ENCODE assay signal across 16 mouse cellular contexts in genomic region chr11:23758218-23758617, GRCm38 (mm10).
"Had no signal": no experiment of that assay in that cellular context is flagged by ENCODE, and none has a peak within 500 bp of the region (broad histone marks: within the 10 kb centered on the region; RNA-seq: fewer than 3 reads in every experiment).

No protein-coding gene starts in this region.

- H3K4me2 ChIP-seq: neural tube, embryonic 13.5 days; neural tube, embryonic 15.5 days; stomach, embryonic 15.5 days had no signal

- H3K4me3 ChIP-seq: neural tube, embryonic 13.5 days; neural tube, embryonic 15.5 days; stomach, embryonic 15.5 days had no signal

- H3K27me3 ChIP-seq: neural tube, embryonic 13.5 days; neural tube, embryonic 15.5 days; stomach, embryonic 15.5 days had no signal

- H3K9me3 ChIP-seq: neural tube, embryonic 13.5 days; neural tube, embryonic 15.5 days; stomach, embryonic 15.5 days had no signal

- H3K36me3 ChIP-seq: neural tube, embryonic 13.5 days; neural tube, embryonic 15.5 days; stomach, embryonic 15.5 days had no signal

- H3K4me1 ChIP-seq: neural tube, embryonic 13.5 days; neural tube, embryonic 15.5 days; stomach, embryonic 15.5 days had no signal

- H3K9ac ChIP-seq: neural tube, embryonic 13.5 days; neural tube, embryonic 15.5 days; stomach, embryonic 15.5 days had no signal

- DNase-seq: retina, postnatal 1 day; right cerebral cortex, adult 18-20 months; right cerebral cortex, postnatal 14 days; right cerebral cortex, postnatal 25 days; right cerebral cortex, postnatal 4 days; spleen, adult 18-20 months; thymus, adult 18-20 months; thymus, adult 2 months; thymus, postnatal 14 days; thymus, postnatal 25 days; thymus, postnatal 36 days; thymus, postnatal 4 days had no signal

- H3K27ac ChIP-seq: neural tube, embryonic 13.5 days; neural tube, embryonic 15.5 days; stomach, embryonic 15.5 days; stomach, postnatal 0 days had no signal
